Mouse (Mus musculus): ENCODE results near the gene Zfhx2.

GRCm38 (mm10) chr14:55110076-55110475, 18.0 kb upstream of the Zfhx2 start:
- no peak for TF ChIP-seq CTCF (IDR thresholded peaks at IDR 0.05; ENCODE audit: borderline replicate concordance, control insufficient read depth, extremely low read depth, insufficient read depth, low read length, poor library complexity)
- TF ChIP-seq POLR2A (IDR thresholded peaks at IDR 0.05; ENCODE audit: control insufficient read depth, extremely low read depth, insufficient read depth, low read length, poor library complexity): no peak
